Mouse (Mus musculus) E14TG2a.4 (cell line): Measurements from ENCODE around the gene Cfd.

Source experiments
- CTCF ChIP-seq: conservative IDR thresholded peaks from 2 replicates; pipeline ENCODE4 v1.5.1; 2014; ENCODE audit warnings: low read length
- NANOG ChIP-seq: IDR thresholded peaks from 2 replicates; pipeline ENCODE4 v1.6.1; 2014; ENCODE audit warnings: borderline replicate concordance, low read length, mixed read lengths

- TF ChIP-seq CTCF = no peak
- TF ChIP-seq NANOG = no peak
Observed at GRCm38 (mm10) chr10:79886054-79886453, 4.6 kb upstream of the Cfd start, which contains the start of gene Elane.
